Mouse (Mus musculus): ENCODE results near the gene Ccdc81. TPM values are rescaled to one million over a fixed set of nuclear protein-coding genes. Genes with fewer than 3 reads are reported as not detected.

Gene Ccdc81
- total and polyA plus RNA-seq, 3 experiments, result not detected

DNA sequence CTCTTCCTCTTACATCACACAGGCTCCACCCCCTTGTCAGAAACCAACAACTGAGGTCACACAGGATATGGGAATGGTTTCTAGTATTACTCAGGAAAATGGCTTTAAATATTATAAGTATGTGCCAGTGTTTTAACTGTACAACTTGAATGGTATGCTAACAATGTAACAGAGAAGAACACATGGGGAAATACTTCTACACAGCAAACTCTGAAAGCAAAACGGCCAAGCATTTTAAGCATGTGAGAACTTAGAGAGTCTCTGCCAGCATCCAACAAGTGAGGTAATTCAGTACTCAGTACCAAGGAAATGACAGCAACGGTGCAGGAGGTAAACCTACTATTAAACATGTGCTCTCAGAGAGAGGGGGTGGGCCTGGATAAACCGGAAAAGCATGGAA is 18.9 kb downstream of the Ccdc81 start:
- TF ChIP-seq GATA1 (IDR thresholded peaks at IDR 0.05; ENCODE audit: borderline replicate concordance, low read length) (no peak), TAL1 (conservative IDR thresholded peaks at IDR 0.05; ENCODE audit: low read depth, low read length) (no peak), CTCF (IDR thresholded peaks at IDR 0.05; ENCODE audit: low read depth, low read length) (no peak), GATA2 (IDR thresholded peaks at IDR 0.05; ENCODE audit: borderline replicate concordance, low read depth, low read length) (no peak), POLR2AphosphoS5 (IDR thresholded peaks at IDR 0.05; ENCODE audit: insufficient replicate concordance, low read depth, low read length) (no peak)
- DNase-seq (ENCODE audit: low spot score) (no peak), ATAC-seq (ENCODE audit: extremely low read depth, insufficient number of reproducible peaks, low FRiP score, poor library complexity, severe bottlenecking) (no peak)
- H3K27me3 ChIP-seq (ENCODE audit: insufficient read depth, low read length), result no peaks in the 10 kb centered on the region
- no peaks in the 10 kb centered on the region for H3K36me3 ChIP-seq (replicated peaks)
- H3K9me3 ChIP-seq (replicated peaks), result no peaks in the 10 kb centered on the region
- no peaks in the 10 kb centered on the region for H3K4me1 ChIP-seq (ENCODE audit: insufficient read depth, low read depth, low read length)
- H3K4me3 ChIP-seq (ENCODE audit: low read depth, low read length), result no peak overlapping the region

DNA sequence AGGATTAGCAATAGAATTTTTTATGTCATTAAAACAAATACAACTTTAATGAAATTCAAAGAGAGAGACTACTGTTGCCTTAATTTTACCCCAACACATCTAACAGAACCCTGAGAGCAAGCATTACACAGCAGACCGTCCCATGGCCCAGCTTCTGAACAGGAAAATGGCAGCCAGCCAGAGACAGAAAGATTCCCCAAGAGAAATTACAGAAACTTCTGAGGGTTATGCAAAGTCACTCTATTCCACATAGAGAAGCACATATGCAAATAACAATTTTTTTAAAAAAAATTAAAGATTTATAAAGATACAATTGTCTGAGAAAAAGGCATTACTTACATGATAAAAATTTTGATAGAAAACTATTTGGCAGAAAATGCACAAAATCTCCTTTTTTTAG is 23.7 kb downstream of the Ccdc81 start:
- H3K27me3 ChIP-seq (ENCODE audit: insufficient read depth, low read length), result 0 out of 2 replicates have a peak, but pooled peaks cover 3% of the 10 kb centered on the region
- H3K4me3 ChIP-seq (ENCODE audit: low read depth, low read length), result no peak overlapping the region
- no peaks in the 10 kb centered on the region for H3K9me3 ChIP-seq (replicated peaks)
- H3K4me1 ChIP-seq (ENCODE audit: insufficient read depth, low read depth, low read length), result no peaks in the 10 kb centered on the region
- no peak for ATAC-seq (ENCODE audit: extremely low read depth, insufficient number of reproducible peaks, low FRiP score, poor library complexity, severe bottlenecking)
- TF ChIP-seq POLR2AphosphoS5 (IDR thresholded peaks at IDR 0.05; ENCODE audit: insufficient replicate concordance, low read depth, low read length) (no peak), CTCF (IDR thresholded peaks at IDR 0.05; ENCODE audit: low read depth, low read length) (no peak), TAL1 (conservative IDR thresholded peaks at IDR 0.05; ENCODE audit: low read depth, low read length) (no peak), GATA2 (IDR thresholded peaks at IDR 0.05; ENCODE audit: borderline replicate concordance, low read depth, low read length) (no peak), GATA1 (IDR thresholded peaks at IDR 0.05; ENCODE audit: borderline replicate concordance, low read length) (no peak)
- H3K36me3 ChIP-seq (replicated peaks), result no peaks in the 10 kb centered on the region
- no peak for DNase-seq (ENCODE audit: low spot score)

DNA sequence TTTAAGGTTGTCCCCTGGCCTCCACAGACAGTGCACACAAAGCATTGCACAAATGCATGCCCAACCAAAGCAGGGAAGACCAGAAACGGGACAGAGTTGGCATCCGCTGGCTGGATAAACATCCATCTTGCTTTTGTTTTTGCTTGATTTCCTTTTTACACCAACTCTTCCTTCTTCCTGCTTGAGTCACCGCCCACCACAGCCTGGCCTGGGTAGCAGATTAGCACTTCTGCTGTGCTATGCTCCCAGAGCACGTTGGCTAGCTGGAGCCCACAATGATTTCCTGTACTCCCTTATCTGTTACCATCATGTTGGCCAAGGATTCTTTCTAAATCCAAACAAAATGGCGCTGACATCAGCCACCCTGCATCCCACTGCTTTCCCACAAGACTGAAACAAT is 36.2 kb downstream of the Ccdc81 start:
- DNase-seq (ENCODE audit: low spot score) (no peak), ATAC-seq (ENCODE audit: extremely low read depth, insufficient number of reproducible peaks, low FRiP score, poor library complexity, severe bottlenecking) (no peak)
- H3K9me3 ChIP-seq (replicated peaks), result no peaks in the 10 kb centered on the region
- peaks cover 2% of the 10 kb centered on the region for H3K27me3 ChIP-seq (ENCODE audit: insufficient read depth, low read length)
- TF ChIP-seq POLR2AphosphoS5 (IDR thresholded peaks at IDR 0.05; ENCODE audit: insufficient replicate concordance, low read depth, low read length) (no peak), CTCF (IDR thresholded peaks at IDR 0.05; ENCODE audit: low read depth, low read length) (no peak), TAL1 (conservative IDR thresholded peaks at IDR 0.05; ENCODE audit: low read depth, low read length) (no peak), GATA1 (IDR thresholded peaks at IDR 0.05; ENCODE audit: borderline replicate concordance, low read length) (no peak), GATA2 (IDR thresholded peaks at IDR 0.05; ENCODE audit: borderline replicate concordance, low read depth, low read length) (no peak)
- H3K4me3 ChIP-seq (ENCODE audit: low read depth, low read length), result no peak overlapping the region
- no peaks in the 10 kb centered on the region for H3K4me1 ChIP-seq (ENCODE audit: insufficient read depth, low read depth, low read length)
- no peaks in the 10 kb centered on the region for H3K36me3 ChIP-seq (replicated peaks)

DNA sequence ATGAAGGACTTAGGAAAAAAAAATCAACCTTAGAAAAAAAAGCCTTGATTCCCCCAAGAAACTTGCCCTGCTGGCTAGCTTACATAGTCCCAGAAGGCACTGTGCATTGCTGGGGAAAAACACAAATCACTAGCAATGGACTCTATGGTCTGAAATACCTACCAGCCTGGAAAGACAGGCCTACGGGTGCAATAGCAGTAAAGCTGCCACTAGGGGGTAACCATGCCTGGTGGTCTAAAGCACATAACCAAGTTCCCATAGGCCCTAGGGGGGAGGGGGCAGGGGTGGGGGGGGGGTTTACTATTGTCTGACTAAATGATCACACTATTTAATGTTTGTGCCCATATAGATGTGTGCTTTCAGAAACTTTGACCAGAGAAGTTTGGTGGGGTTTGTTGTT is 38.7 kb downstream of the Ccdc81 start:
- H3K27me3 ChIP-seq (ENCODE audit: insufficient read depth, low read length), result no peaks in the 10 kb centered on the region; the same call in none of the 2 replicates
- DNase-seq (ENCODE audit: low spot score) (no peak), ATAC-seq (ENCODE audit: extremely low read depth, insufficient number of reproducible peaks, low FRiP score, poor library complexity, severe bottlenecking) (no peak)
- 0 out of 2 replicates have a peak, but pooled peaks have one; percentile 16 for TF ChIP-seq CTCF (IDR thresholded peaks at IDR 0.05; ENCODE audit: low read depth, low read length)
- TF ChIP-seq POLR2AphosphoS5 (IDR thresholded peaks at IDR 0.05; ENCODE audit: insufficient replicate concordance, low read depth, low read length), result no peak
- no peak for TF ChIP-seq GATA1 (IDR thresholded peaks at IDR 0.05; ENCODE audit: borderline replicate concordance, low read length)
- TF ChIP-seq GATA2 (IDR thresholded peaks at IDR 0.05; ENCODE audit: borderline replicate concordance, low read depth, low read length), result no peak
- H3K4me1 ChIP-seq (ENCODE audit: insufficient read depth, low read depth, low read length), result no peaks in the 10 kb centered on the region
- no peaks in the 10 kb centered on the region for H3K9me3 ChIP-seq (replicated peaks)
- no peaks in the 10 kb centered on the region for H3K36me3 ChIP-seq (replicated peaks)
- no peak overlapping the region for H3K4me3 ChIP-seq (ENCODE audit: low read depth, low read length)

DNA sequence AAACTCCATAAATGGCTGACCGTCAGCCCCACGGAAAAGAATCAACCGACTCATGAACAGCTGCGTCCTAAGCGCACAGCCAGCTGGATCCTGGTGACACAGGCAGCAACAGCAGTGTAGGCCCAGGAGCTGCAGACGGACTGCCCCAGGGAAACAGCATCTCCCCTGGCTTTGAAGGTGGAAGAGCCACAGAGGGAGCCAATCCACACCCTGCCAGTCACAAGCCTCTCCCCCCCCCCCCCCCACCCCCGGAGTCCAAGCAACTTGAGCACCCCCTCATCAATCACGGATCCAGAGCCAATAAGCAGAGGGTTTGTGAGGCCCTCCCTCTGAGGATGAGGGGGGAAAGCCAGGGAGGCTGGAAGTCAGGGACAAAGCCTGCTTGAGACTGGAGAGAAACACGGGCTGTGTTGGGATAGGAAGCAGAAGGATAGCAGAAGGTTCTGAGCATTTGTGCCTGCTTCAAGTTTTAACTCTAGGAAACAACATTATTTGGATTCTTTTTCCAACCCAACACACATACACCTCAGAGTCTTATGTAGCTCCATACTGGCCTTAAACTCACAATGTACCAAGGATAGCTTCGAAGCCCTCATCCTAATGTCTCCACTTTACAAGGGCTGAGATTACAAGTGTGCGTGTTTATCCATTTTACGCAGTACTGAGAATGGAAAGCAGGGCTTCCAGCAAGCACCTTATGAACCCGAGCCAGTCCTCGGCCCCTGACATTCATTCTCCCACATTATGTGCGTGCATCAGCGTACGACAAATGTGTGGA is 46.8 kb downstream of the Ccdc81 start:
- TF ChIP-seq CTCF (IDR thresholded peaks at IDR 0.05; ENCODE audit: low read depth, low read length) (no peak), TAL1 (conservative IDR thresholded peaks at IDR 0.05; ENCODE audit: low read depth, low read length) (no peak), GATA2 (IDR thresholded peaks at IDR 0.05; ENCODE audit: borderline replicate concordance, low read depth, low read length) (no peak), GATA1 (IDR thresholded peaks at IDR 0.05; ENCODE audit: borderline replicate concordance, low read length) (no peak), POLR2AphosphoS5 (IDR thresholded peaks at IDR 0.05; ENCODE audit: insufficient replicate concordance, low read depth, low read length) (no peak)
- Histone ChIP-seq H3K36me3 (replicated peaks) (no peaks in the 10 kb centered on the region), H3K4me1 (ENCODE audit: insufficient read depth, low read depth, low read length) (no peaks in the 10 kb centered on the region), H3K4me3 (ENCODE audit: low read depth, low read length) (no peak overlapping the region), H3K9me3 (replicated peaks) (no peaks in the 10 kb centered on the region), H3K27me3 (ENCODE audit: insufficient read depth, low read length) (peaks cover 12% of the 10 kb centered on the region)
- DNase-seq (ENCODE audit: low spot score), result no peak
- no peak for ATAC-seq (ENCODE audit: extremely low read depth, insufficient number of reproducible peaks, low FRiP score, poor library complexity, severe bottlenecking)

DNA sequence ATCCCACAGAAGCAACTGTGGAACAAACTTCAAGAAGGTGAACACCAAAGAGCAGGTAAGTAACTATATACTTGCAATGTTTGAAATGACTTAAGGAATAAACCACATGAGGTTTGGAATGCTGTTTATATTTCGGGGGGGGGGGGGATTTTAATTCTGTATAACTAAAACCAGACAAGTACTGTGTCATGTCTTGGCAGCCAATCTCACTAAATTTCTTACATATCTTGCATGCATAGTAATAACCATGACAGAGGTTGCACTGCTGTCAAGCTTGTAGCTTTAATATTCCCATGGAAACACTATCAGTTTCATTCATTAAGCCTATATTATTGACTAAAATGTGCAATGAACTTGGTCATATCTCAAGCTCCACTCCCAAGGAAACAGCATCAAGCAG is 48.2 kb downstream of the Ccdc81 start:
- Histone ChIP-seq H3K36me3 (replicated peaks) (no peaks in the 10 kb centered on the region), H3K4me1 (ENCODE audit: insufficient read depth, low read depth, low read length) (no peaks in the 10 kb centered on the region), H3K9me3 (replicated peaks) (no peaks in the 10 kb centered on the region), H3K27me3 (ENCODE audit: insufficient read depth, low read length) (peaks cover 12% of the 10 kb centered on the region), H3K4me3 (ENCODE audit: low read depth, low read length) (no peak overlapping the region)
- TF ChIP-seq POLR2AphosphoS5 (IDR thresholded peaks at IDR 0.05; ENCODE audit: insufficient replicate concordance, low read depth, low read length), result no peak
- TF ChIP-seq GATA1 (IDR thresholded peaks at IDR 0.05; ENCODE audit: borderline replicate concordance, low read length), result no peak
- ATAC-seq (ENCODE audit: extremely low read depth, insufficient number of reproducible peaks, low FRiP score, poor library complexity, severe bottlenecking) (no peak), DNase-seq (ENCODE audit: low spot score) (no peak)
